Mouse (Mus musculus) kidney, adult 9 months (tissue): ENCODE measurements around the gene Kcnip2.
"Not testable (repeated sequence)": the region's sequence is repeated elsewhere in the genome, so short reads cannot be mapped to it uniquely, and the experiment has no call there.

Experiments used
- DNase-seq: peaks from one replicate; pipeline ENCODE4 v3.0.0; 2022

Gene Kcnip2

DNA sequence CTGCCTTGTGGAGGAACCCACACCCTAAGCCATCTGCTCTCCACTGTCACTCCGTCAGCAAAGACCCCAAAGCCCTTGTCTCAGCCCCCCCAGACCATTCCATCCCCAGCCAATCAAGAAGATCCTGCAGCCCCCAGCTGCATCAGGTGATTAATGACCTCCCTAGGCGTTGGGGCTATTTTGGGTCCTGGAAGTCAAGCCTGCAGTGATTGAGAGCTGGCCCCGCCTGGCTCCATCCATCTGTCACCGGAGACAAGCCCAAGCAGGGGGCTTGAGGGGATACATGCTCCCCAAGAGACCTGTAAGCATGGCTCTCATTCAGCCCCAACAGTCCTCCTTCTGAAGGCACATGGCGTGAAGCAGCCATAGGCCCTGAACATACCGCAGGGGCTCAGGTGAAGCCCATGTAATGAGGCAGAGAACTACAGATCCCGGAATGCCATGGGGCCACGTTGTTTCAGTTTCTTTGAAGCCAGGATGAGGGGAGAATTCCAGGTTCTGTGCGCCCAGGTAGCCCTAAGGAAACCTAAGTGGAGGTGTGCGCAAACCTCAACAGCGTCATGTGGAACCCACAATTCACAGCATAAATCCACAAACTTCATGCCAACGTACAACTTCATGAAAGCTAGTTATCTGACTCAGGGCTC, 4.7 kb downstream of the Kcnip2 start:
- DNase-seq, result no peak

GRCm38 (mm10) chr19:45807732-45808131, 8.1 kb downstream of the Kcnip2 start:
- no peak for DNase-seq

GRCm38 (mm10) chr19:45805817-45806216, 10.0 kb downstream of the Kcnip2 start:
- not testable (repeated sequence) for DNase-seq

GRCm38 (mm10) chr19:45804593-45805368, 11.1 kb downstream of the Kcnip2 start:
- DNase-seq, result no peak

DNA sequence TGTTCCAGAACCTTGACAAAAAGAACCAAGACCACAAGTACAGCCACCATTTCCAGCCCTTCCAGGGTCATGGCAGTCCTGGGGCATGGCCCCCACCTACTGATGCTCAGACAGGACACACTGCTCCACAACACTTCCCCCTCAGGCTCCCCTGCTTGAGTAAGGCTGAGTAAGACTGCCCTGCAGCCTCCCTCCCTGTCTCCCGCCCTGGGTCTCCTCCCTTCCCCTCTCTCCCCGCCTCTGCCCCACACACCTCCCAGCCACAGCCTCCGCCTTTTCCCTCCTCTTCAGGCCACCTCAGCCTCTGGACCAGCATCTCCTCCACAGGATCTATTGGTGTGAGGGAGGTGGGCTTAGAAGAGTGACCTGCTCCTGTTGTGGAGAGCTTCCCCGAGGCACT, 12.5 kb downstream of the Kcnip2 start:
- DNase-seq, result no peak

DNA sequence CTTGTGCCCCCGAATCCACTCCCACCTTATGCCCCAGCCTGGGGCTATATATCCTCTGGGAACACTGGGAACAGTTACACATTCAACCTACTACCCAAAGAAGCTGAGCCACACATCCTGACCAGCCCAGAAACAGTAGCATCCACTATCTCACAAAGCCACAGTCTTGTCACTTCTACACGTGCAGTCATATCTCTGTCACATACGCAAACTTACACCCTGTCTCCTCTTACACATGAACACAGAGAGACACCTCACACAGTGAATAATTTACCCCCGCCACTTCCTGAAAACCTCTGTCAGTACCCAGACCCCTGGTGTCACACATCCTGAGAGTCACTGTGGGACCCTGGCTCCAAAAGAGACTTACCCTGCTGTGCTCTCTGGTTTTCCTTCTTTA, 13.2 kb downstream of the Kcnip2 start:
- no peak for DNase-seq

DNA sequence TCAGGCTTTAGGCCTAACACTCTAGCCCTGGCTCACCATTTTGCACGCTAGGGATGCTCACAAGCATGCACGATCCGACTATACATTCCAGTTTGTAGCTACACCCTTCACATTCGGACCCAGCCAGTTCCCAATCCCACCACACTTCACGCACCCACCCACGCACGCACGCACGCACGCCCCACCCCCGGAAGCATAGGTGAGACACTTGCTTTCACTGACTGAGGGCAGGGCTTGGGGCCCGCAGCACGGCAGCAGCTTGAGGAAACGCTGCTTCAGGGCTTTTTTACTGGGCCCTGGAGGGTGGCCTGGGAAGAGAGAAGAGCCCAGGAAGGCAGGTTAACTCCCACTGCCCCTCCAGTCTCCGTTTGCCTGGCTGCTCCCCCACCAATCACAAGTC, 19.0 kb downstream of the Kcnip2 start:
- no peak for DNase-seq

GRCm38 (mm10) chr19:45796061-45796556, 19.8 kb downstream of the Kcnip2 start:
- DNase-seq, result no peak

DNA sequence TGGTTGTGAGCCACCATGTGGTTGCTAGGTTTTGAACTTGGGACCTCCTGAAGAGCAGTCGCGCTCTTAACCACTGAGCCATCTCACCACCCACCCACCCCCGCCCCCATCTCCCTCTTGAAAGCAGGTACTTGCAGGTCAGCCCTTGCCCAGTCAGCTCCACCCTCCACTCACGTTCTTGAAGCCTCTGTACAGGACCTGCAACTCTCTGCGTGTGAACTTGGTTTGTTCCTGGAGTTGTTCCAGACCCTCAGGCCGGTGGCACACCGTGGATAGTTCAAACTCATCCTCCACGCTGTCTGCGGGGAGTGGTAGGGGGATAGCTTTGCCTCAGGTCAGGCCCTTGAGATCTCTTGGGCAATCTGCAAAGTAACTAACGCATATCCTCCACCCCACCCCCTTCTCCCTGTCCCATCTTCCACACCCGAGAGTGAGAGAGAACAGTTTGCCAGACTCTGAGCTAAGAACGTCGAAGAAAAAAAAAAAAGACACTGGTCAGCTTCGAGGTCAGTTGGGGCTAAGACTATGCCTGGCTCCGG, 20.4 kb downstream of the Kcnip2 start:
- no peak for DNase-seq

DNA sequence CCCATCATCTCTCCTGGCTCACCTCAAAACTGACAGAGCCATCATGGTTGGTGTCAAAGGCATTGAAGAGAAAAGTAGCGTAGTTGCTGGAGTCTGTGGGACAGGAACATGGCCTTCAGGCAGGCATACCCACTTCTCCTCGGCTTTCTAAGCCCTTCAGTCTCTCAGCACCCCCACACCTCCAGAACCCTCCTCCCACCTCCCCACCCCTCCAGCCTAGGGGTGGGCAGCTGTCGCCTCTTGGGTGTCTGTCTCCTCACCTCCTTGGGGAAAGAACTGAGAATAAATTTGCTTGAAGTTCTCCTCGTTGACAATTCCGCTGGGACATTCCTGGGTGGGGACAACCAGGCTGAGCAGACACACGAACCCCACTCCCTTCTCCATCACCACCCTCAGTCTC, 21.1 kb downstream of the Kcnip2 start:
- no peak for DNase-seq

DNA sequence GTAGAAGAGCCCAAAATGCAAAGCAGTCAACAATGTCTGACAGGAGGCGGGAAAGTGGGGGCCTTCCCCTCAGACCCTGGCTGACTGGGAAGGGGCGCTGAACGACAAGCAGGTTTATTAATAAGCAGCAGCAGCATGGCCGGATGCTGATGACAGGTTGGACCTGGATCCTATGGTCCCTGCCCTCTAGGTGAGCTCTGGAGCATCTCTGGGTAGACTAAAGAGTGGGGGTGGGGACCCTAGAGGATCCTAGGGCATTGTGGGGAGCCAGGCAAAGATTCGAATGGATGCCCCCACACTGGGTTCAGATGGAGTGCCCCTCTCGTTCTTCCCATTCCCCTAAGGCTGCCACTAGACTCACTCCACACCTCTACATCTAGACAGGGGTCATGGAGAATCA, 23.5 kb downstream of the Kcnip2 start:
- DNase-seq, result no peak

GRCm38 (mm10) chr19:45789888-45790874, 25.7 kb downstream of the Kcnip2 start:
- no peak for DNase-seq

GRCm38 (mm10) chr19:45789365-45789764, 26.5 kb downstream of the Kcnip2 start:
- no peak for DNase-seq

GRCm38 (mm10) chr19:45788337-45788736, 27.5 kb downstream of the Kcnip2 start:
- DNase-seq, result no peak

DNA sequence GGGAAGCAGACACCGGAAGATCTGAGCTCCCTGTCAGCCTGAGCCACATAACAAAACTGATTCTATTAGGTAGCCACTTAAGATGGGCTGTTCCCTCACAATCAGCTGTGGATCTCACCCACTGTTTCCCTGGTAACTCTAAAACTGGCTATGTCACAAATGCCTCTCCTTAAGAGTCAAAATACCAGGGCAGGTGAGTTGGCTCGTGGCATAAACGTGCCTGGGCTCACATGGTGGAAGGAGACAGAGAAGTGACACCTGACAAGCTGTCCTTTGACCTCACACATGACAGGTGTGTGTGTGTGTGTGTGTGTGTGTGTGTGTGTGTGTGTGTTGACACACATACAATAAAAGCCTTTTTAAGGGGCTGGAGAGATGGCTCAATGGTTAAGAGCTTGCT, 28.4 kb downstream of the Kcnip2 start:
- DNase-seq, result no peak

DNA sequence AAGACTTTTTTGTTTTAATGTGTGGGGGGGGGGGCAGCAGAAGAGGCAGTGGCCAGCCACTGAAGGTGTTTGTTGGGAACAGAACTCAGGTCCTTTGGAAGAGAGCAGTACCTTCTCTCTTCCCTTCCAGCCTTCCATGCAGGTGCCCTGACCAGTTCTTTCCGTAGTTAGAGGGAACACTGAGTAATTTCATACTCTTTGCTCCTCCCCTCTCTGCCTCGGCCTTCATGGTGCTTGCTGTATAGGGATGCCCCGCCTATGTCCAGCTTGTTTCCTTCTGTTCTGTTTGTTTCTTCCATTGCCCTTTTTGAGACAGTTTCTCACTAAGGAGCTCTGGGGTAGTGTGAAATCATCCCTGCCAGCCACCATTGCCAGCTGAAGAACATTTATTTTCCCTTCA, 30.4 kb downstream of the Kcnip2 start:
- no peak for DNase-seq

DNA sequence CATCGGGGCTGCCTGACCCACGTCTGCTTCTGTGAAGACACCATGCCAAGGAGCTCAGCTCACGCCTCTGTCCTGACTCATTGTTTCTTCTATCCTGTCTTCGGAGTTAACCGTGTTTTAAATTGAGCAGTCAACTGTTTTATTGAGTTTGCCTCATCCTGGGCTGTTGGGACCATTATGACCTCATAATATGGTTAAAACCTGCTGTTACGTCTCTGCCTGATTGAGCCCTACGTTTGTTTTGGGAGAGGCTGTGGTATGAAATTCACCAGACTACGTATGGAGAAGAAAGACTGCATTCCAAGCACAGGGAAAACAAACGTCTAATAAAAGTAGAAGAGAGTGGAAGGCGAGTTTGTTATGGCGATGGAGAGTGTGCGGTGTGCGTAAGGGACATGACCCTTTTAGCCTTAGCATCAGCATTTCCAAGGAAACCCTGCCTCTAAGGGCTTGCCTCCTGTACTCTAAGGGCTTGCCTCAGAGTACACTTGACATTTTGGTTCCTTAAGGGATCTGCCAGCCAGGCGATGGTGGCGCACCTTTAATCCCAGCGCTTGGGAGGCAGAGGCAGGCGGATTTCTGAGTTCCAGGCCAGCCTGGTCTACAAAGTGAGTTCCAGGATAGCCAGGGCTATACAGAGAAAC, 31.8 kb downstream of the Kcnip2 start:
- no peak for DNase-seq

DNA sequence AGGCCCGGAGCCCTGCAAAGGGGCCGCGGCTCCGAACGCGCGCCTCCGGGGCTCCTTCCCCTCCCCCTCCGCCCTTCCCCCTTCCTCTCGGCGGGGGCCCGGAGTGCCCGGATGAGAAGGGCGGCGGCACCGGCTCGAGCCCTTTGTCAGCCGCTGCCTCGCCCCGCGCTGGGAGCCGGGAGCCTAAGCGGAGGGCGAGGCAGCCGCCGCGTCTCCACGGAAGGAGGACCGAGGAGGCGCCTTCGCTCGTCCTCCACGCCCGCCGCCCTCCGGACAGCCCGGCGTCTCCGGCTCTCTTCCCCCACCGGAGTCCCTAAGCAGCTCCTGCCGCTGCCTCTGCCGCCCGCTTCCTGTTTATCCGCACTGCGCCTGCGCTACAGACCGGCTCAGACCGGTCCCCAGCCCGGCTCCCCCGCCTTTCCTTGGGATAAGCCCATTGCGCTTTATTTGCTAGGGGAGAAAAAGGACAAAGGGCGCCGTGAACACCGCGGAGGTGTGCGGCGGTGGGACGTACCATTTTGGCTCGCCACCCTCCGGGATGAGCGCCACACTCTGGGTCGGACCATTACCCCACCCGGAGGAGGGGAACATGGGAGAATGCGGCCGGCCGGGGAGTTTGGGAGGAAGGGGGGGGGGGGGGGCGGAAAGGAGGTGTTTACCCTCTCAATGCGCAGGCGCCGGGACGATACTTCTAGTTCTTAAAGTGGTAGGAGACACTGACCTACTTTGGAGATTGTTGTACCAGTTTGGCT, 32.5 kb downstream of the Kcnip2 start, which contains the start of gene Mgea5:
Gene Mgea5, minus strand, starts transcription at position 657 of the 752 bp plus-strand sequence.
- peak; percentile 99 for DNase-seq

DNA sequence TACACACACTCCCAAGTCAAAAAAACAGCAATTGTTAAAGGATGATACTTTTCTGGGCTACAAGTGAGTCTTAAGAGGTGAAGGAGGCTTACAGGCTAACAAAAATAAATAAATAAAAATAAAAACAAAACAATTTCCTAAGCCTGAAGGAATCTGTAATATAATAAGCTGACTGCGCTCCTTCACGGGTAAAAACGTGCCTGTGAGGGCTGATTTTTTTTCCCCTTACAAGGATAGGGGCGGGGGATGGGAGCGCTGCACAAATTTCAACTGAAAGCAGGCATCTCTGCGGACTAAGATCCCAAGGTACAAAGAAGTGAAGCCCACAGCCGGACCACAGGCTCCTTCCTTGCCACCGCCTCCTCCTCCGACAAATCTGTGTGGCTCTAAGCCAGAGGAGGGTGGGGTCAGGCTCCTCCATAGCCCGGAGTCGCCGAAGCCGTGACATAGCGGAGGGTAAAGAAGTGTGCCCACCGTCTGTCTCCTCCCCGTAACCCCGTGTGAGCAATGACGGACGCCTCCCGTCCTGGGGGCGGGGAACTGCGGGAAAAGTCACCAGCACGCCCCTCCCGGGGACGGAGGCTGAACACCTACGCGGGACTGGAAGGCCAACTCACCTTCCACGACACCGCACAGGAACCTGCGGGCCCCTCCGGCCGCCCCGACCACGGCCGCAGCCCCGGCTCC, 33.4 kb downstream of the Kcnip2 start:
- peak; percentile 82 for DNase-seq

DNA sequence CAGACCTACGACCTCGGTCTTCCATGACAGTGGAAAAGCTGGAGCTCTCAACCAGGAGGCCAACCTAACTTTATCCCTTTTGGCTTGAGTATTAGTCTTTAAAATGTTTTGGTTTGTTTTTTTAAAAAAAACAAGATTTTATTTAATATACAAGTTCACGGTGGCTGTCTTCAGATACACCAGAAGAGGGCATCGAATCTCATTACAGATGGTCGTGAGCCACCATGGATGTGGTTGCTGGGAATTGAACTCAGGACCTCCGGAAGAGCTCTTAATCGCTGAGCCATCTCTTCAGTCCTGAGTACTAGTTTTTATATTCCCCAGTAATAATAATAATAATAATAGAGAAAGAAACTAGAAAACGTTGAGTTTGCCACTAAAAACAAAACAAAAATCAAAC, 34.2 kb downstream of the Kcnip2 start:
- DNase-seq, result no peak

- DNase-seq, result no peak
These were observed 35.4 kb downstream of the Kcnip2 start for GRCm38 (mm10) chr19:45780350-45780915.
